Mouse (Mus musculus) neural tube, embryonic 11.5 days (tissue): ENCODE results near the gene Zfp287. TPM values are rescaled to one million over a fixed set of nuclear protein-coding genes. Genes with fewer than 3 reads are reported as not detected.

Source experiments
- ATAC-seq: fragments of 200-750 bp; cut with Nextera tagmentation; 2 replicates; pipeline ENCODE4 v1.8.0; 2017; ENCODE audit warnings: moderate number of reproducible peaks, mild to moderate bottlenecking, moderate TSS enrichment, moderate library complexity; ENCODE audit not compliant: insufficient read depth, low FRiP score, low TSS enrichment
- DNase-seq: peaks from one replicate; pipeline ENCODE4 v3.0.0-alpha.2; 2015; ENCODE audit warnings: low spot score
- H3K27ac ChIP-seq: fragments of 300-500 bp; sonication (generic); 2 replicates; pipeline ENCODE4 v1.5.1; 2014; ENCODE audit warnings: low read depth, mild to moderate bottlenecking, low read length
- H3K27me3 ChIP-seq: fragments of 300-500 bp; sonication (generic); 2 replicates; pipeline ENCODE4 v1.6.1; 2014; ENCODE audit warnings: mild to moderate bottlenecking, low read length, mixed read lengths; ENCODE audit not compliant: control insufficient read depth, insufficient read depth
- H3K36me3 ChIP-seq: fragments of 300-500 bp; sonication (generic); 2 replicates; pipeline ENCODE4 v1.6.1; 2014; ENCODE audit warnings: mild to moderate bottlenecking, low read length, moderate library complexity, mixed read lengths; ENCODE audit not compliant: control insufficient read depth, insufficient read depth
- H3K4me1 ChIP-seq: fragments of 300-500 bp; sonication (generic); 2 replicates; pipeline ENCODE4 v1.6.1; 2014; ENCODE audit warnings: low read length, mixed read lengths; ENCODE audit not compliant: control insufficient read depth, insufficient read depth
- H3K4me2 ChIP-seq: fragments of 300-500 bp; sonication (generic); 2 replicates; pipeline ENCODE4 v1.6.1; 2014; ENCODE audit warnings: low read depth, mild to moderate bottlenecking, moderate library complexity
- H3K4me3 ChIP-seq: fragments of 300-500 bp; sonication (generic); 2 replicates; pipeline ENCODE4 v1.5.1; 2014; ENCODE audit warnings: low read depth, low read length
- H3K9ac ChIP-seq: fragments of 300-500 bp; sonication (generic); 2 replicates; pipeline ENCODE4 v1.6.1; 2014; ENCODE audit warnings: mild to moderate bottlenecking, low read length
- H3K9me3 ChIP-seq: fragments of 300-500 bp; sonication (generic); 2 replicates; pipeline ENCODE4 v1.6.1; 2016; ENCODE audit warnings: low read length; ENCODE audit not compliant: control insufficient read depth
- WGBS: fragments of 180-500 bp; shearing (Covaris S2); extraction: QIAGEN DNeasy Blood & Tissue Kit; methylation state at CpG from one replicate; pipeline ENCODE4 v1.1.7; 2014; 5-methylcytosine and 5-hydroxymethylcytosine counted together
- polyA plus RNA-seq: library from polyadenylated mRNA; unstranded; fragments of >200 nt; fragmentation: Nextera tagmentation; extraction: Ambion mirVana; gene quantifications from 2 replicates; pipeline ENCODE4 v1.2.1, GENCODE M21; 2014

Zfp287 gene
- polyA plus RNA-seq, 1 experiment from 2014 or later = 14.4 TPM

- Histone ChIP-seq H3K9ac (no peak overlapping the region), H3K4me2 (no peak overlapping the region), H3K9me3 (no peaks in the 10 kb centered on the region), H3K27me3 (no peaks in the 10 kb centered on the region), H3K36me3 (no peaks in the 10 kb centered on the region), H3K4me3 (no peak overlapping the region), H3K4me1 (no peaks in the 10 kb centered on the region), H3K27ac (no peak overlapping the region)
- 60% methylated on average over 4 of the region's 4 CpGs for WGBS
- DNase-seq (no peak), ATAC-seq (no peak)
Measured at GRCm38 (mm10) chr11:62660885-62661284, 70.8 kb downstream of the Zfp287 start.

- no peak for ATAC-seq
- no peak overlapping the region; the same call in 1 of the 2 replicates for H3K9ac ChIP-seq
- H3K36me3 ChIP-seq = no peaks in the 10 kb centered on the region
- H3K4me3 ChIP-seq = no peak overlapping the region
- no peak overlapping the region for H3K4me2 ChIP-seq
- no peaks in the 10 kb centered on the region for H3K27me3 ChIP-seq
- peaks cover 8% of the 10 kb centered on the region for H3K4me1 ChIP-seq
- H3K9me3 ChIP-seq = no peaks in the 10 kb centered on the region
- H3K27ac ChIP-seq = no peak overlapping the region
- no peak for DNase-seq
- 93% methylated on average over 3 of the region's 3 CpGs for WGBS
Measured at GRCm38 (mm10) chr11:62652080-62652479, 79.6 kb downstream of the Zfp287 start.

- H3K9ac ChIP-seq = no peak overlapping the region; the same call in 1 of the 2 replicates
- H3K4me3 ChIP-seq = no peak overlapping the region
- no peaks in the 10 kb centered on the region for H3K36me3 ChIP-seq
- ATAC-seq = no peak
- peaks cover 9% of the 10 kb centered on the region for H3K4me1 ChIP-seq
- no peak overlapping the region for H3K4me2 ChIP-seq
- no peak overlapping the region for H3K27ac ChIP-seq
- H3K9me3 ChIP-seq = no peaks in the 10 kb centered on the region
- DNase-seq = no peak
- H3K27me3 ChIP-seq = no peaks in the 10 kb centered on the region
- 94% methylated on average over 3 of the region's 3 CpGs for WGBS
Measured at GRCm38 (mm10) chr11:62651563-62651962, 80.1 kb downstream of the Zfp287 start.

Other genes starting within 250 kb of the Zfp287 start
- 59.6 and 66.7 TPM in 2 replicates for gene Cenpv, start 192.6 kb downstream of the Zfp287 start, polyA plus RNA-seq
- 3,903 and 3,916 TPM in 2 replicates for gene Ubb, start 180.7 kb downstream of the Zfp287 start, polyA plus RNA-seq
- 10.0 and 11.7 TPM in 2 replicates for gene Trpv2, start 157.4 kb downstream of the Zfp287 start, polyA plus RNA-seq
- 12.3 and 13.6 TPM in 2 replicates for gene Lrrc75a, start 83.4 kb downstream of the Zfp287 start, polyA plus RNA-seq
- gene Mmgt2, start 83.2 kb downstream of the Zfp287 start, polyA plus RNA-seq = 39.5 and 47.0 TPM in 2 replicates
- not detected in 2 replicates for gene Gm10428, start 21.2 kb upstream of the Zfp287 start, polyA plus RNA-seq
- gene Zfp286, start 57.6 kb upstream of the Zfp287 start, polyA plus RNA-seq = 28.6 and 29.4 TPM in 2 replicates
- gene Trim16, start 88.3 kb upstream of the Zfp287 start, polyA plus RNA-seq = 8.0 and 9.5 TPM in 2 replicates
- 0.19 and 0.50 TPM in 2 replicates for gene Fbxw10, start 115.2 kb upstream of the Zfp287 start, polyA plus RNA-seq
- 43.1 and 46.3 TPM in 2 replicates for gene Tvp23b, start 147.6 kb upstream of the Zfp287 start, polyA plus RNA-seq
- gene Cdrt4, start 219.3 kb upstream of the Zfp287 start, polyA plus RNA-seq = not detected in 2 replicates